Mouse (Mus musculus): ENCODE data around the gene Snx4. TPM values are rescaled to one million over a fixed set of nuclear protein-coding genes. Genes with fewer than 3 reads are reported as not detected.

Gene Snx4
- total RNA-seq (2023): 58.4 TPM

DNA sequence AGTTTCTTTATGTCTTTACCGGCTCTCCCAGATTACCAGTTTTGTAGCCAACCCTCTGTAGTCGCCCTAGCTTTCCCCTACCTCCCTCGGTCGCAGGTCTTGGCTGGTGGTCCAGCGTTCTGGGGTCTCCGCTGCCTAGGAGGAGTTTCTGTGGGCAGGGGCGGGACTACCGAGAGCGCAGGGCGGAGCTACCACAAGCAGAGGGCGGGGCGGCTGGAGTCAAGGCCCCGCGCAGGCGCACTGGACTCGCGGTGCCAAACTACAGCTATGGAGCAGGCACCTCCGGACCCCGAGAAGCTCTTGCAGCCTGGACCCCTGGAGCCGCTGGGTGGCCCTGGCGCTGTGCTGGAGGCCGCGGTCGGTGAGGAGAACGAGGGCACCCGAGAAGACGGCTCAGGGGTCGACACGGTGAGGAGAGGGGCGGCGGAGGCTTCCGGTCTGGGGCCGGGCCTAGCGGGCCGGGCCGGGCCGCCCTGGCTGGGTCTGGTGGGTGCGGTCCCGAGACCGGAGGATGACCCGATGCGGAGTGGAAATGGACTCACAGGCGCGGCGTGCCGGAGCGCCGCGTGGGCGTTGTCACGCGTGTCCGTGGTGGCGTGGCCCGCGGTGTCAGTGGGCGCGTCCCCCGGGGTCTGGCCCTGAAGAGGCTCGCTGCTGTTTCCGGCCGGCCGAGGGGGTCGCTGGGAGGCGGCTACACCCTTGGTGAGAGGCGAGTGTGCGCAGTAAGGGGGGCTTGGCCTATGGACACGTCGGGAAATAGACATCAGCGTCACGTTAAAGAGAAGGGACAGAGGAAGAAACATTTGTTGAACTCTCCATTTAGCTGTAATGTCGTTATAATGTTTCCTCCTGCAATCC is at the start of gene Snx4:
Gene Snx4, plus strand, starts transcription at position 249 of the 858 bp plus-strand sequence.

Other genes starting within 250 kb of the Snx4 start
- gene Iqcg, start 195.2 kb upstream of the Snx4 start, total RNA-seq (2023): not detected
- gene Rpl35a, start 195.0 kb upstream of the Snx4 start, total RNA-seq (2023): 1,575 TPM
- gene Lmln, start 188.9 kb upstream of the Snx4 start, total RNA-seq (2023): 1.3 TPM
- gene Osbpl11, start 66.4 kb upstream of the Snx4 start, total RNA-seq (2023): 25.8 TPM
- 77.4 TPM for gene Zfp148, start 129.4 kb downstream of the Snx4 start, total RNA-seq (2023)

Measured in CD8-positive naive resting alpha-beta T cell, adult 57 days (primary cell).